Mouse (Mus musculus): Measurements from ENCODE around the gene Nalcn.

Gene Nalcn

GRCm38 (mm10) chr14:123512923-123513322, 114.0 kb downstream of the Nalcn start:
- no peak for DNase-seq (ENCODE audit: low spot score in 2 of 2)

GRCm38 (mm10) chr14:123495544-123495943, 131.4 kb downstream of the Nalcn start:
- DNase-seq (ENCODE audit: low spot score in 2 of 2) = no peak

- no peak for DNase-seq (ENCODE audit: low spot score in 2 of 2)
Observed at GRCm38 (mm10) chr14:123488575-123489207, 138.3 kb downstream of the Nalcn start.

- no peak for DNase-seq (ENCODE audit: low spot score in 2 of 2)
Observed at GRCm38 (mm10) chr14:123462026-123462425, 164.9 kb downstream of the Nalcn start.

GRCm38 (mm10) chr14:123446031-123446430, 180.9 kb downstream of the Nalcn start:
- no peak for DNase-seq (ENCODE audit: low spot score in 2 of 2)

- no peak for DNase-seq (ENCODE audit: low spot score in 2 of 2)
Observed at GRCm38 (mm10) chr14:123435542-123435941, 191.4 kb downstream of the Nalcn start.

GRCm38 (mm10) chr14:123376167-123376855, 250.6 kb downstream of the Nalcn start:
- no peak for DNase-seq (ENCODE audit: low spot score in 2 of 2)

- DNase-seq (ENCODE audit: low spot score in 2 of 2) = no peak
Observed at GRCm38 (mm10) chr14:123371522-123371921, 255.4 kb downstream of the Nalcn start.

- DNase-seq (ENCODE audit: low spot score in 2 of 2) = no peak
Observed at GRCm38 (mm10) chr14:123359691-123360090, 267.3 kb downstream of the Nalcn start.

GRCm38 (mm10) chr14:123352973-123353372, 274.0 kb downstream of the Nalcn start:
- DNase-seq (ENCODE audit: low spot score in 2 of 2) = peak in 1 of 2 experiments; percentile 9

- DNase-seq (ENCODE audit: low spot score in 2 of 2) = no peak
Observed at GRCm38 (mm10) chr14:123331841-123332240, 295.1 kb downstream of the Nalcn start.

- no peak for DNase-seq (ENCODE audit: low spot score in 2 of 2)
Observed at GRCm38 (mm10) chr14:123314369-123314768, 312.6 kb downstream of the Nalcn start.

- no peak for DNase-seq (ENCODE audit: low spot score in 2 of 2)
Observed at GRCm38 (mm10) chr14:123312371-123312770, 314.6 kb downstream of the Nalcn start.

- DNase-seq (ENCODE audit: low spot score in 2 of 2) = no peak
Observed at GRCm38 (mm10) chr14:123296068-123296467, 330.9 kb downstream of the Nalcn start.

- DNase-seq (ENCODE audit: low spot score in 2 of 2) = no peak
Observed at GRCm38 (mm10) chr14:123291118-123292007, 335.6 kb downstream of the Nalcn start.

GRCm38 (mm10) chr14:123282165-123282564, 344.8 kb downstream of the Nalcn start:
- DNase-seq (ENCODE audit: low spot score in 2 of 2) = no peak

GRCm38 (mm10) chr14:123272121-123272520, 354.8 kb downstream of the Nalcn start:
- DNase-seq (ENCODE audit: low spot score in 2 of 2) = no peak

GRCm38 (mm10) chr14:123240738-123241137, 386.2 kb downstream of the Nalcn start:
- no peak for DNase-seq (ENCODE audit: low spot score in 2 of 2)

- DNase-seq (ENCODE audit: low spot score in 2 of 2) = no peak
Observed at GRCm38 (mm10) chr14:123239945-123240344, 387.0 kb downstream of the Nalcn start.

GRCm38 (mm10) chr14:123237002-123237401, 389.9 kb downstream of the Nalcn start:
- DNase-seq (ENCODE audit: low spot score in 2 of 2) = no peak

GRCm38 (mm10) chr14:123232630-123233206, 394.2 kb downstream of the Nalcn start:
- no peak for DNase-seq (ENCODE audit: low spot score in 2 of 2)

Data from urinary bladder, adult 18-20 months (tissue).